Mouse (Mus musculus) cerebellum, adult 2 months (tissue): ENCODE data around the gene Syt14. TPM values are rescaled to one million over a fixed set of nuclear protein-coding genes. Genes with fewer than 3 reads are reported as not detected.

Experiments
- DNase-seq, 2 experiments: peaks; one replicate each; pipeline ENCODE4 v3.0.0; 2021
- H3K27ac ChIP-seq: fragments of 200-500 bp; 2 replicates; pipeline ENCODE4 v1.5.1; 2012; ENCODE audit warnings: low read length, control low read depth, inconsistent platforms; ENCODE audit not compliant: insufficient read depth
- H3K27me3 ChIP-seq: fragments of 200-500 bp; 2 replicates; pipeline ENCODE4 v1.6.1; 2012; ENCODE audit warnings: inconsistent platforms, mild to moderate bottlenecking, low read length, moderate library complexity; ENCODE audit not compliant: control insufficient read depth, insufficient read depth
- H3K4me1 ChIP-seq: fragments of 200-500 bp; 2 replicates; pipeline ENCODE4 v1.6.1; 2011; ENCODE audit warnings: low read length; ENCODE audit not compliant: control insufficient read depth, insufficient read depth
- H3K4me3 ChIP-seq: fragments of 200-500 bp; replicated peaks from 2 replicates; pipeline ENCODE3; 2011; ENCODE audit warnings: mild to moderate bottlenecking, low read depth, low read length, control low read depth; ENCODE audit not compliant: insufficient read depth
- CTCF ChIP-seq: fragments of 200-500 bp; IDR thresholded peaks from 2 replicates; pipeline ENCODE4 v1.5.1; 2011; ENCODE audit warnings: low read depth, mild to moderate bottlenecking, control low read depth, low read length, moderate library complexity, borderline replicate concordance; ENCODE audit not compliant: insufficient read depth
- POLR2A ChIP-seq: fragments of 200-500 bp; IDR thresholded peaks from 2 replicates; pipeline ENCODE4 v1.6.1; 2011; ENCODE audit warnings: low read length, control low read depth, borderline replicate concordance; ENCODE audit not compliant: insufficient read depth
- WGBS: fragments of 180-500 bp; shearing (Covaris S2); methylation state at CpG from one replicate; pipeline ENCODE4 v1.1.7; 2018; 5-methylcytosine and 5-hydroxymethylcytosine counted together
- polyA plus RNA-seq: library from polyadenylated mRNA; depleted of rRNA; stranded (reverse); fragments of >200 nt; gene quantifications from 2 replicates; pipeline ENCODE4 v1.2.3, GENCODE M21; 2012

Syt14 gene
- polyA plus RNA-seq, 1 experiment: 6.4 TPM

DNA sequence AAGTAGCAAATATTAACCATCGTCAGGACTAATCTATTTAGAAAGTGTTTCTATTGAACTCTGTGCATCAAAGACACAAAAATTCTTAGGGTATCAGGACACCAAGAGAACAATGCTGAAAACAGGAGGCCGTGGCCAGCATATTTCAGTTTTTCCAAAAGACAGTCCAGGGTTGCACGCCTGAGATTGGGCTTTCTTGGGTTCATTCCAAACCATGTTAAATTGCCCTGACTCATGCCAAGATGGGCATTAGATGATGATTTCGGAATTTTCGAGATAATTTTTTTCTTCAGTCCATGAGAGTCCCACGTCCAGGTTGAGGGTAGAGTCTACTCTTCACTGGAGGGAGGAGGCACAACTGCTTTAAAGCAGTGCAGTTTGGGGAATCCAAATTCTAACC lies 178.6 kb downstream of the Syt14 start:
- 54% methylated on average over 6 of the region's 6 CpGs for WGBS
- H3K27me3 ChIP-seq: no peaks in the 10 kb centered on the region
- no peak overlapping the region for H3K27ac ChIP-seq
- DNase-seq: no peak
- no peaks in the 10 kb centered on the region for H3K4me1 ChIP-seq
- TF ChIP-seq POLR2A (no peak), CTCF (no peak)
- no peak overlapping the region for H3K4me3 ChIP-seq

DNA sequence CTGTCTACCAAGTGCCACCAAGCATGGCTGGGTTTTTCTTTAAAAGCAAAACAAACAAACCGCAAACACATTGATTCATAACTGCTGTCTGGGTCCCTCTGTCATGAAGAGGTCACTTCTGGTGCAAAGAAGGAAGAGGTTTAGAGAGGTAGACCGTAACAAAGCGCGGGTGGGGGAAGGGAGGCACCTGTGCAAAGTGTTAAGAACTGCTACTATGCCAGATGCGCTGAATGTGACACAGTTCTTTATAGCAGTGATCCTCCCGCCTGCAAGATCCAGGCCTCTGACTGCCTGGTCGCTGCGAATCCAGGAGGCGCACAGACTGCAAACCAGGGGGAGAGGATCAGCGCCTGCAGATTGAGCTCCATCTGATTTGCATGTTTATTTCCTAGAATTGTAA lies 179.2 kb downstream of the Syt14 start:
- no peak for DNase-seq
- no peak overlapping the region for H3K27ac ChIP-seq
- no peaks in the 10 kb centered on the region for H3K4me1 ChIP-seq
- no peaks in the 10 kb centered on the region for H3K27me3 ChIP-seq
- TF ChIP-seq POLR2A (no peak), CTCF (no peak)
- no peak overlapping the region for H3K4me3 ChIP-seq
- 80% methylated on average over 10 of the region's 10 CpGs for WGBS

DNA sequence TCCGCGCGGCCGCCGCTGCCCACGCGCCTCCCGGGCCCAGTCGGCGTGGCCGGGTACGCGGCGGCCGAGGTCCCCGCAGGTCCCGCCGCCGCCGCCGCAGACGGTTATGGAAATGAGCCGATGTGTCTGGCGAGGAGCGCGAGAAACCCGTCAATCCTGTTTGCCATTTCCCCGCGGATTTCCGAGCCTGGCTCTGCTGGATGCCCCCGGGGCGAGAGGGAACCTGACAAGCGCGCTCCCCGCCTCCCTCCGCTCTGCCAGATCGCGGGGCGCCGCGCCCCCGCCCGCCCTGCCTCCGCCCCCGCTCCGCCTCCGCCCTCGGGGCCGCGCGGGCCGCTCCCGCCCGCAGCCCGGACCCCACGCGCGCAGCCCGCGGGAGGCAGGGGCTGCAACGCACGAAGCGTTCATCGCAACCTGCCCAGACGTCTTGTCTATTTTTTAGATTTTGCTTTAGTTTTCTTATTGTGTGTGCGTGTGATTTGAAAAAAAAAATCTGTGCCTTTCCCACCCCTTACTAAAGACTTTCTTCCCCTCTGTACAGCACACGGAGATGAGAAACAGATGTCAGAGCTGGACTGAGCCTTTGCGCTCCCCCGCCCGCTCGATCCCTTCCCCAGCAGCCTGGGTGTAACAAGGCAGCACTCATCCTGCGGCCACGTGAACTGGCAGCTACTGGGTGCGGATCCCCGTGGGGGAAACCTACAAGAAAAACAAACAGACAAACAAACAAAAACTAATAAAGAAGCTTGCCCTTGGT lies 179.9 kb downstream of the Syt14 start, which contains the start of gene Sertad4:
Gene Sertad4 (minus strand): TSS at position 283 of the 757 bp plus-strand sequence.
- Histone ChIP-seq H3K4me3 (peak within 1 kb of the TSS; percentile 59), H3K4me1 (no peaks in the 10 kb centered on the region), H3K27ac (no peak within 1 kb of the TSS; the same call in 1 of the 2 replicates), H3K27me3 (no peaks in the 10 kb centered on the region)
- under 1% methylated on average over 75 of the region's 75 CpGs for WGBS
- TF ChIP-seq CTCF (no peak), POLR2A (0 out of 2 replicates have a peak, but pooled peaks have one; percentile 36)
- peak; percentile 64 to 72 for DNase-seq

DNA sequence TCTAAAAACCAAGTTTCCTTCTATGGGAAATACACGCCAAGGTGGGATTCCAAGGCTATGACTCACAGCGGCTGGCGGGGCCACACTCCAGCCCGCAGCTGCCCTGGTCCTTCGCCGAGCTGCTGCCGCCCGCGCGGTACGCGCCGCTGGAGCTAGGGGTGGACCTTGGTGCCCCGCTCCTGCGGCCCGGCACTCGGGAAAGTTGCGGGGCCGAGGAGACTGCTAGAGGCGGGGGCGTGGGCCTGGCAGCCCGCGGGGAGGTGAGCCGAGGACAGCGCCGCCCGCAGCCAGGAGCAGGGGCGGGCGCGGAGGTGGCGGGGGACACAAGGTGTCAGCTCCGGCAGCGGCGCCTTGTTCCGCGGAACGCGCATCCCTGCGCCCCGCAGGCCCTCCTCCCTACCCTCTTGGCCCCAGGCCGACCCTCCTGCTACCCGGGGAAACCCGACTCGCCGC lies 180.7 kb downstream of the Syt14 start:
- peak; percentile 58 to 69 for DNase-seq
- H3K4me1 ChIP-seq: no peaks in the 10 kb centered on the region
- peak overlapping the region; percentile 59 for H3K4me3 ChIP-seq
- no peak for TF ChIP-seq POLR2A
- no peak for TF ChIP-seq CTCF
- 1% methylated on average over 45 of the region's 45 CpGs for WGBS
- H3K27ac ChIP-seq: no peak overlapping the region; the same call in 1 of the 2 replicates
- H3K27me3 ChIP-seq: no peaks in the 10 kb centered on the region

DNA sequence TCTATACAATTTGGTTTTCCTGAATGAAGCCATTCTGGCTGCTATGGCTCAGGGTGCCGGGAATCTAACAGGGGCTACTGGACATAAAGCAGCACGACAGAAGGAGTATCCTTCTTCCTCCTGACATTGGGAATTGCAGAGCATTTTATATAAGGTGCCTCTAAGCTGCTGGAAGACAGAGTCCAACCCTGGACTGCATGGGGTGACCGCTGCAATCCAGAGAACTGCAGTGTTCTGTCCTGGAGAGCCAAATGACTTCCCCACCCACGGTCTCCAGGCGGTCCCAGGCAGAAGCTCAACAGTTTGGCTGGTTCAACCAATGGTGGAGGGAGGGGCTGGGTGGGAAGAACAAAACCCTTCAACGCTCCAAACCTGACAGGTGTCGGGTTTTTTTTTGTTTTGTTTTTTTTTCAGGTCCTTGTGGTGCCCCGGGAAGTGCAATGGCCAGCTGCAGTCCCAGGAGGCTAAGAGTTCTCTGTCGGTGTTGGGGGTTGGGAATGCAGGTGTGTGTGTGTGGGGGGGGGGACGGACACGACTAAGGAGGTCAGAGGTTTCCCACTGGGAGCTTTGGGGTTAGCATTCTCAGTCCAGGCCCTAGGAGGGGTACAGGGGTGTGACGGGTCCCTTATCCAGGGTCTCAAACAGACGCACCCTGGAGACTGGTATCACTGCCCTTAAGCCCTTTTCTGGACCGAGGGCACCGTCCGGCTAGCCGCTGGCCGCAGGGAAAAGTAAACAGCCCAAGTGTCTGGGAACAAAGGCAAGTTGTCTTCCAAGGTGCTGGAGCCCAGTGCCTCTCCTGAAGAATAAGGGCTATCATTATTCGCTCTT lies 181.4 kb downstream of the Syt14 start:
- TF ChIP-seq POLR2A: no peak
- no peak for TF ChIP-seq CTCF
- Histone ChIP-seq H3K27ac (no peak overlapping the region), H3K27me3 (no peaks in the 10 kb centered on the region), H3K4me1 (no peaks in the 10 kb centered on the region), H3K4me3 (peak overlapping the region; percentile 59)
- 27% methylated on average over 19 of the region's 19 CpGs for WGBS
- DNase-seq: no peak

DNA sequence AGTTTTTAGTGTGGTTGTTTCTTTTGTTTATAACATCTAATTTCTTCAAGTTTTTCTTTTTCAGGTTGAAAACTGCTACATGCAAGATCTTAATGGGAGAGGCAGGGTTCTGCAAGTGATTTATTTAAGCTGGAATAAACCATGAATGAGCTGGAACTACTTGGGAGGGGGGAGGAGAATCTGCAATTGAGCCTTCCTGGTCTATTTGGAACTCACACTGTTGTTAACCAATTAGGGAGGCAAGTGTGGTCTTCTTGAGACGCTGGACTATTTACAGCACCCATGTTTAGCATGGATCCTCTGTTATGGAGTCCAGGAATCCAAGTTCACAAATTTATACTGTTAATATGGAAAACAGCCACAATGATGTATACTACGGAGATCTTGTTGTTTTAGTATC lies 182.1 kb downstream of the Syt14 start:
- H3K27ac ChIP-seq: no peak overlapping the region
- no peak overlapping the region for H3K4me3 ChIP-seq
- no peak for DNase-seq
- 90% methylated on average over 2 of the region's 2 CpGs for WGBS
- H3K4me1 ChIP-seq: no peaks in the 10 kb centered on the region
- H3K27me3 ChIP-seq: no peaks in the 10 kb centered on the region
- TF ChIP-seq POLR2A (no peak), CTCF (no peak)

DNA sequence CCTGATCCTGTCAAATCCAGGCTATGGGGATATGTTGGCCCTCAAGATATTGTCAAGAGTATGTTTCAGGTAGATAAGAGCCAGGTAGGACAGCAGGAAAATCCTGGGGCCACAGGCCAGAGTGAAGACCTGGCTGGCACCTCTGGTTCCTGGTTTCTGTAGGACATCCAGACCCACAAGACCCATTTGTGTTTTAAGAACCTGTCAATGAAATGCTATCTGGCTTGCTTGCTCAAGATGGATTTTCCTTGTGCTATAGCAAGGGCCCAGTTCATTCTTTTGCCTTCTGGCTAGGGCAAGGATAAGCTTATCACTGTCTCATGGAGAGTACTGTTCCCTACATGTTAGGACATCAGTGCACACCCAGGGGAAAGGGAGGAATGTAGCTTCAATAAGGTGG lies 183.5 kb downstream of the Syt14 start:
- Histone ChIP-seq H3K4me3 (no peak overlapping the region), H3K4me1 (no peaks in the 10 kb centered on the region), H3K27me3 (no peaks in the 10 kb centered on the region), H3K27ac (no peak overlapping the region)
- TF ChIP-seq CTCF (no peak), POLR2A (no peak)
- no peak for DNase-seq
